Mouse (Mus musculus) liver, embryonic 14.5 days (tissue): ENCODE results near the gene Slc1a2. TPM values are rescaled to one million over a fixed set of nuclear protein-coding genes. Genes with fewer than 3 reads are reported as not detected.

Experiments used
- ATAC-seq: fragments of 200-750 bp; cut with Nextera tagmentation; 2 replicates; pipeline ENCODE4 v1.8.0; 2017; ENCODE audit warnings: moderate number of reproducible peaks, mild to moderate bottlenecking, moderate library complexity; ENCODE audit not compliant: insufficient read depth
- DNase-seq, 3 experiments: peaks; one replicate each; pipeline ENCODE4 v3.0.0-alpha.2; 2012 to 2013; ENCODE audit warnings: low read depth in 3 of 3, low spot score in 3 of 3
- H3K27ac ChIP-seq: fragments of 300-500 bp; sonication (generic); 2 replicates; pipeline ENCODE4 v1.5.1; 2014; ENCODE audit warnings: moderate library complexity, mild to moderate bottlenecking, control low read depth, inconsistent platforms
- H3K27me3 ChIP-seq: fragments of 300-500 bp; sonication (generic); 2 replicates; pipeline ENCODE4 v1.6.1; 2014; ENCODE audit warnings: mild to moderate bottlenecking, low read length, moderate library complexity; ENCODE audit not compliant: control insufficient read depth, insufficient read depth
- H3K36me3 ChIP-seq: fragments of 300-500 bp; sonication (generic); replicated peaks from 2 replicates; pipeline ENCODE4 v1.6.1; 2014; ENCODE audit warnings: low read depth; ENCODE audit not compliant: control insufficient read depth, insufficient read depth
- H3K4me1 ChIP-seq, 2 experiments: fragments of 200-500 bp in 1 of 2; fragments of 300-500 bp in 1 of 2; sonication (generic) in 1 of 2; replicated peaks; 2 replicates each; pipeline ENCODE4 v1.6.1; 2012 to 2014; ENCODE audit warnings: antibody characterized with exemption in 1 of 2, inconsistent platforms in 1 of 2, low read length in 1 of 2; ENCODE audit not compliant: control insufficient read depth in 2 of 2, insufficient read depth in 2 of 2
- H3K4me2 ChIP-seq: fragments of 300-500 bp; sonication (generic); 2 replicates; pipeline ENCODE4 v1.6.1; 2014; ENCODE audit warnings: low read depth, mild to moderate bottlenecking, control low read depth, moderate library complexity
- H3K4me3 ChIP-seq, 2 experiments: fragments of 200-500 bp in 1 of 2; fragments of 300-500 bp in 1 of 2; sonication (generic) in 1 of 2; 2 replicates each; pipeline ENCODE4 v1.5.1; 2012 to 2014; ENCODE audit warnings: low read depth in 2 of 2, low read length in 2 of 2, mild to moderate bottlenecking in 2 of 2, control low read depth in 1 of 2, inconsistent platforms in 1 of 2, moderate library complexity in 1 of 2; ENCODE audit not compliant: insufficient read depth in 1 of 2
- H3K9ac ChIP-seq: fragments of 300-500 bp; sonication (generic); replicated peaks from 2 replicates; pipeline ENCODE4 v1.6.1; 2014; ENCODE audit warnings: mild to moderate bottlenecking, control low read depth, moderate library complexity
- H3K9me3 ChIP-seq: fragments of 300-500 bp; sonication (generic); 2 replicates; pipeline ENCODE4 v1.6.1; 2016; ENCODE audit warnings: low read length, mixed read lengths; ENCODE audit not compliant: control insufficient read depth
- CTCF ChIP-seq: IDR thresholded peaks from 2 replicates; pipeline ENCODE4 v1.5.1; 2016; ENCODE audit warnings: antibody characterized with exemption, low read depth, control low read depth
- EP300 ChIP-seq: IDR thresholded peaks from 2 replicates; pipeline ENCODE4 v1.6.1; 2016; ENCODE audit warnings: antibody characterized with exemption, low read depth
- WGBS: fragments of 180-500 bp; shearing (Covaris S2); extraction: QIAGEN DNeasy Blood & Tissue Kit; methylation state at CpG from one replicate; pipeline ENCODE4 v1.1.7; 2014; ENCODE audit not compliant: insufficient replicate concordance; 5-methylcytosine and 5-hydroxymethylcytosine counted together
- polyA plus RNA-seq, 2 experiments: library from polyadenylated mRNA; depleted of rRNA in 1 of 2; stranded (reverse) in 1 of 2; unstranded in 1 of 2; fragments of >200 nt; fragmentation: Nextera tagmentation in 1 of 2; extraction: Ambion mirVana in 1 of 2; gene quantifications; 2 replicates each; pipeline versions ENCODE4 v1.2.1 to v1.2.3; 2012 to 2014

The Slc1a2 gene
- polyA plus RNA-seq, 2 experiments = 0.29 to 1.0 TPM

DNA sequence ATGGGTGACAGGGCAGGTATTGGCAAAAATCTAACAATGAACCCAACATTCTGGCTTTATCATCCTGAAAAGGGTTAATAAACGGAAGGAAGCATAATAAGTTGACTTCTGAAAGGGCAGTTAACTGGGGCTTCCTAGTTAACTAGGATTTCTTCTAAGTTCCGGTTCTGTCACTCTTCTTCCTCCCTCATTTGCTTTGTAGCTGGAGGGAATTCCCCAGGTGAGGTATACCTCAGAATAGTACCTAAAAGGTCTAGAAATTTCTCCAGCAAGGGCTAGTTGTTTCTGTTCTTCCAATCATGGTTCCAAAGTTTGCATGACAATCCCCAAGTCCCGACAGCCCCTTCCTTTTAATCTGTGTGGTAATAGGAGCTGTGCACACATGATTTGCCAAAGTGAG is 89.3 kb downstream of the Slc1a2 start:
- Histone ChIP-seq H3K36me3 (no peaks in the 10 kb centered on the region), H3K4me2 (no peak overlapping the region), H3K4me3 (no peak overlapping the region), H3K9me3 (no peaks in the 10 kb centered on the region), H3K4me1 (peaks cover 7 to 9% of the 10 kb centered on the region in 2 experiments), H3K27ac (no peak overlapping the region), H3K9ac (no peak overlapping the region), H3K27me3 (no peaks in the 10 kb centered on the region)
- TF ChIP-seq EP300 = no peak
- no peak for TF ChIP-seq CTCF
- no peak for ATAC-seq
- DNase-seq = no peak
- 54% methylated on average over 3 of the region's 3 CpGs for WGBS

DNA sequence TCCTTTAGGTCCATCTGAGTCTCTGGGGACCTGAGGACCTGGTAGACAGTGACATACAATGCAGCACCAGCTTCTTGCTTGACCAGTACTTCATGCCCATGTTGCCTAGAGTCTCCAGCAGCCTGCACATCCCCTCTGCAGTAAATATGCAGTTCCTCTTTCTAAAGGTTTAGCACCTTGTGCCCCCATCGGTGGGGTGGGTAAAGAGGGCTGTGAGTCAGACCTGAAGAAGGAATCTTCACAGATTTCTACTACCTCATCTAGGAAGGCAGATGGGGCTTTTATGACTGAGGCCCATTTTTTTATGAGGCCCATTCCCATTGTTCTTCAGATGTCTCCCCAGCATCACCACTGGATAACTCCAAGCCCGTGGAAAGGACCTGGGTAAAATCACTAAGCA is 91.5 kb downstream of the Slc1a2 start:
- Histone ChIP-seq H3K9ac (no peak overlapping the region), H3K4me1 (peaks cover 4 to 7% of the 10 kb centered on the region in 2 experiments), H3K27ac (no peak overlapping the region), H3K36me3 (no peaks in the 10 kb centered on the region), H3K4me3 (no peak overlapping the region), H3K9me3 (no peaks in the 10 kb centered on the region), H3K27me3 (no peaks in the 10 kb centered on the region), H3K4me2 (no peak overlapping the region)
- 33% methylated on average over 2 of the region's 2 CpGs for whole genome bisulfite sequencing
- no peak for TF ChIP-seq CTCF
- no peak for DNase-seq
- no peak for ATAC-seq

GRCm38 (mm10) chr2:102751846-102752245 is 93.4 kb downstream of the Slc1a2 start:
- Histone ChIP-seq H3K9me3 (no peaks in the 10 kb centered on the region), H3K36me3 (no peaks in the 10 kb centered on the region), H3K27ac (no peak overlapping the region), H3K27me3 (no peaks in the 10 kb centered on the region), H3K4me1 (no peaks in the 10 kb centered on the region; a peak in 1 of 4 replicates), H3K4me2 (no peak overlapping the region), H3K4me3 (no peak overlapping the region), H3K9ac (no peak overlapping the region)
- ATAC-seq (no peak), DNase-seq (no peak)
- WGBS = 11% methylated on average over 1 of the region's 1 CpGs
- TF ChIP-seq EP300 = no peak
- no peak for TF ChIP-seq CTCF

- no peak for ATAC-seq
- H3K27ac ChIP-seq = no peak overlapping the region
- H3K9ac ChIP-seq = no peak overlapping the region
- no peaks in the 10 kb centered on the region for H3K9me3 ChIP-seq
- no peak overlapping the region for H3K4me3 ChIP-seq
- no peaks in the 10 kb centered on the region for H3K27me3 ChIP-seq
- peaks cover 0 to 2% of the 10 kb centered on the region in 2 experiments; a peak in 1 of 4 replicates for H3K4me1 ChIP-seq
- no peaks in the 10 kb centered on the region for H3K36me3 ChIP-seq
- H3K4me2 ChIP-seq = no peak overlapping the region
- TF ChIP-seq EP300 = no peak
- TF ChIP-seq CTCF = no peak
- no peak for DNase-seq
- WGBS = 47% methylated on average over 5 of the region's 5 CpGs
These were observed 98.9 kb downstream of the Slc1a2 start for GRCm38 (mm10) chr2:102757241-102757860.

GRCm38 (mm10) chr2:102759479-102759878 is 101.0 kb downstream of the Slc1a2 start:
- no peak overlapping the region for H3K9ac ChIP-seq
- H3K4me3 ChIP-seq = no peak overlapping the region
- 74% methylated on average over 5 of the region's 5 CpGs for WGBS
- H3K27me3 ChIP-seq = no peaks in the 10 kb centered on the region
- ATAC-seq = no peak
- no peaks in the 10 kb centered on the region for H3K36me3 ChIP-seq
- DNase-seq = no peak
- TF ChIP-seq CTCF (no peak), EP300 (no peak)
- H3K9me3 ChIP-seq = no peaks in the 10 kb centered on the region
- H3K4me1 ChIP-seq = peaks cover 0 to 2% of the 10 kb centered on the region in 2 experiments; a peak in 1 of 4 replicates
- no peak overlapping the region for H3K27ac ChIP-seq
- no peak overlapping the region for H3K4me2 ChIP-seq
